Mouse (Mus musculus) right cerebral cortex, adult 18-20 months (tissue): ENCODE measurements at regions not wholly inside any gene's neighbourhood (a gene's known extent, or its start where the extent isn't known, plus 50 kb on each side); places are given as distances from the start of the nearest gene placed in this dataset.

ENCODE experiments used
- DNase-seq: peaks from one replicate; pipeline ENCODE4 v3.0.0; 2022; ENCODE audit warnings: mixed read lengths

DNA sequence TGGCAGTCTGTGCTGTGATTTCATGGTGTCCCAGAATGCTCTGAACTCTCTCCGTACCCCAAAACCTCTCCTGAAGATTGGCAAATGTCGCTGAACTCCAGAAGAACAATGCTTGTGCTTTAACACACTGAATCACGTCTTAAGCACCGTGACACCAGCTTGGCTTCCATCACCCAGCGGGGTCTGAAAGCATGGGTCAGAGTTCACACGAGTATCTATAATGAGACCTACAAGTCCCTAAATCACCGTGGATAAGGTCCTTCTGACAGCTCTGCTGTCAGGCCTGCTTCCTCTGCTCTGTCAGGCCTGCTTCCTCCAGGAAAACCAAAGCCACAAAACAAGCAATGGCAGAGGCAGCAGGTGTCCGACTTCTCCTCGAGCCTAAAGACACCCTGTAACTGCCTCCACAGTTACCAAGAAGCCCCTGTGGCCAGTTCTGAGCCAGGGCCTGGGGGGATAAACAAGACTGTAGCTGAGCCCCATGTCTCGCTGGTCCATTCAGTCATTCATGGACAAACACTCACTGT is 229.1 kb upstream of the A430005L14Rik start:
- DNase-seq = no peak

DNA sequence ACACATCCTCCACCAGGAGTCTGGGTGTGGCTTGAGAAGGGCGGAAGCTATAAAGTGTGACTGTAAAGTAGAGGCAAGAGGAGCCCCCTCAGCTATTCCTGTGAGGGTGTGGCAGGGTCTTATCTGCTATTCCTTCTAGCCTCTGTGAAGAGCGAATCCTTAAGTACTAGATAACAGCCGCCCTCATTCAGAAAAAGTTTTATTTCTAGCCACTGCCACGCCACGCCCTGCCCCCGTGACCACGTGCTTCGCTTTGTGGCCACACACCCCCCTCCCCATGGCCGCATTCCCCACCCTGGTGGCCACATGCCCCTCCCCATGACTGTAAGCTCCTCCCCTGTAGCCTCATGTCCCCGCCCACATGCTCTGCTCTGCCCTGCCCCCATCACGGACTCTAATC is 218.9 kb upstream of the A430005L14Rik start:
- no peak for DNase-seq

DNA sequence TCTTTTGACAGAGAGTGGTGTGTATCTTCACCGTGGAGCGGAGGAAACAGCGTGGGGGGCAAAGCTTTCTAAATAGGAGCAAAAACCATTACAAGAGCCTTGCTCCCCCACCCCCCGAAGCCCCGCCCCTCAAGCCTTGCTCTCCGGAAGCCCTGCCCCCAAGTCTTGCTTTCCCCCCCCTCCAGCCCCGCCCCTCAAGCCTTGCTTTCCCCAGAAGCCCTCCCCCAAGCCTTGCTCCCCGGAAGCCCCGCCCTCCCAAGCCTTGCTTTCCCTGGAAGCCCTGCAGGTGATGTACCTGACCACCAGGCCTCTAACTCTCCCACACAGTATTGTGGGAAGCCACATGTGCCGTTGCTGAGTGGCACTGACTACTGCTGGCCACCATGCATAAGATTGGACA is 214.8 kb upstream of the A430005L14Rik start:
- no peak for DNase-seq

DNA sequence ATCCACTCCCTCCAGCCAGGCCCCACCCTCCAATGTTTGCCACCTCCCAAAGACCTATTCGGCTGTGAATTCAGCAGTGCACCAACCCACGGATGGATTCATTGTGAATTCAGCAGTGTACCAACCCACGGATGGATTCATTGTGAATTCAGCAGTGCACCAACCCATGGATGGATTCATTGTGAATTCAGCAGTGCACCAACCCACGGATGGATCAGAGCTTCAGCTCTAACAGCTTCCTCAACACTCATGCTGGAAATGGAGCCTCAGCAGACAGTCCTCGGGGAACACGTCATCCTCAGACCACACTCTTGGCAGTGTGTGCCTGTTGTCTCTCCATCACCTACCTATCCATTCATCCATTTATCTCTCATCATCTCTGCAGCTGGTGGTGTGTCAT is 204.2 kb upstream of the A430005L14Rik start:
- DNase-seq = peak; percentile 60

DNA sequence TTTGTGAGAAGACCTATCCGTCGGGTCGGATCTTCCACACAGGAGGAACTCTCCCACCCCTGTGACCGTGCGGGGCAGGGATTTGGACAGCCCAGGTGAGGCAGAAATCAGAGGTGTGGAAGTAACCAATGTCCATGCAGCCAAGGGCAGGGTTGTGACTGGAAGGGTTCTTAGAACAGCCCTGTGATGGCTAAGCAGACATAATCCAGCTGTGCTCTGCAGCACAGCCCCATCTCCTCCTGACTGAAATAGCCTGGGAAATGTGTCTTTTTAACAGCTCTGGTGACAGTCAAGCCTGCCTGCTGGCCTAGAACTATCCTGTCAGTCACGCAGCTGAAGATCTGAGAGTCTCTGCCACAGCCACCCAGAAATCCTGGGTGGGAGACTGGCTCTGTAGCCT is 198.7 kb upstream of the A430005L14Rik start:
- DNase-seq = no peak

DNA sequence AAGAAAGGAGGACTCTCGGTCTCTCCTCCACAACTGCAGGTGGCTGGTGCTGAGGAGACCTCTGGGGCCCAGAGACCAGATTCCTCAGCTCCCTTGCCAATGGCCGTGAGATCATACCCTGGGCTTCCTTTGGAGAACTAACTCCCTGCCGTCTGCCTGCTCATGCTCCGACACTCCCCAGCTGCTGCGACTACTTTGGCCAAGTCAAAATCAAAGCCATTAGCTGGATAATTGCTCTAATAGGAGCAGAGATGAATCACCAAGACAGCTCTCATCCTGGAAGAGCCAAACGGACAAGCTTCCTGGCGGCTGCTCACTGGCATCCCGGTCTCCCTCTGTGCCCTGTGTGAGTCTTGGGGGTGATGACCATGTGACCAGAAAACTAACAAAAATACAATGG is 198.3 kb upstream of the A430005L14Rik start:
- DNase-seq = no peak

DNA sequence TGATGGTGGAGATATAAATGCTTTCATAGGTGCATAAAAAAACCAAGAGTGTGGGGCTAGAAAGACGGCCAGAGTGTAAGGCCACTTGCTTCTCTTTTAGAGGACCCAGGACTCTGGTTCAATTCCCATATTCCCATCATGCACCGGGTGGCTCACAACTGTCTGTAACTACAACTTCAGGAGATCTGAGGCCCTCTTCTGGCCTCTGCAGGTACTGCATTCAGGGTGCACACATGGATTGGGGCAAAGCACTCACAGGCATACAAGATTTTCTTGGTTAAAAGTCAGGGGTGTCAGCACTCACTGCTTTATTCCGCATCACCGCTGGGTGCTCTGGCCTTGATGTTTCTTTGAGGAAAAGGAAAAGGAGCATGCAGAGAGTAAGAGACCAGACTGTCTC is 196.1 kb upstream of the A430005L14Rik start:
- DNase-seq = no peak

DNA sequence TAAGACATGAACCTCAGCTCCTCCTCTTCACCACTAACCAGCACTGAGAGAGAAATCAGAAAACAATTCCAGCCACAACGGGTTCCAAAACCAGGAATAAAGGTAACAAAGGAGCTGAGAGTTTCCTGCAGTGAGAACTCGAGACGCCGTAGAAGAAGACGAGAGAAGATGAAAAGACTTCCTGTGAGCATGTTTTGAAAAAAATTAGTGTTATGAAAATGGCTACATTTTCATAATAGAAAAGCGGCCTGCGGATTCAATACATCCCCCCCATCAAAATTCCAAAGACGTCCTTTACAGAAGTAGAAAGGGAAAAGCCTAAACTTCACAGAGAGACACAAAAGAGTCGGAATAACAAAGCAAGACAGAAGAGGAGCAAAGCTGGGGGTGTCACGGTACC is 193.6 kb upstream of the A430005L14Rik start:
- DNase-seq = no peak

DNA sequence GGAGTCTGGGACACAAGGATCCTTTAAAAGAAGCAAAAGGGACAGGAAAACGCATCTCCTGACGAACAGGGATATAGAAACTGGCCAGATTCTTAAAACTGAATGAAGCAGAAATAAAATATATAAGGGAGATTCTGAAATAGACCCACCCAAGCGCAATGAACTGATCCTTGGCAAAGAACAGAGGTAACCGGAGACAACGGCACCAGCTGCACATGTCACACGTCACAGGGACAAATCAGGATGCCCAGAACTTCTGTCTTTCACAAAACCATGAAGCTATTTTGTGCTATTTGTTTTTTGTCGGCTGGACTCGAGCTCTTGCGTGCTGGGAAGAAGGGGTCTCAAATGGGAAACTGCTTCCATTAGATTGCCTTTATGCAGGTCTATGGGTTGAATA is 189.3 kb upstream of the A430005L14Rik start:
- no peak for DNase-seq

DNA sequence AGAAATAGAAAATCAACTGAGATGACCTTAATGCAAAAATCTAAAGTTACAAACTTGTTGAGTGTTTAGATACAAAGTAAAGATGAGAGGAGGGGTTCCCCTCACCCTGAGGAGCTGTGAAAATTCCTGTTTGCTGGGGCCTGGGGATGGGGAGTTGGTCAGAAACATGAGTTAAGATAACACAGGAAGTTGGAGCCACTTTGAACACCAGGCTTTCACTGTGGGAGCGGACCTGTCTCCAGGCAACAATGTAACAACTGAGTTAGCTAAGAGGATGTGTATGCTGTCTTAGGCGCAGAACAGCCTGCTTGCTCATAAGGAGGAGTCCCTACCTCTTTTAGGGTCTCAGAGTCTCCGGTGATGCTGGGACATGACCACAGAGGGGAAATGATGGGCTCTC is 188.7 kb upstream of the A430005L14Rik start:
- no peak for DNase-seq

DNA sequence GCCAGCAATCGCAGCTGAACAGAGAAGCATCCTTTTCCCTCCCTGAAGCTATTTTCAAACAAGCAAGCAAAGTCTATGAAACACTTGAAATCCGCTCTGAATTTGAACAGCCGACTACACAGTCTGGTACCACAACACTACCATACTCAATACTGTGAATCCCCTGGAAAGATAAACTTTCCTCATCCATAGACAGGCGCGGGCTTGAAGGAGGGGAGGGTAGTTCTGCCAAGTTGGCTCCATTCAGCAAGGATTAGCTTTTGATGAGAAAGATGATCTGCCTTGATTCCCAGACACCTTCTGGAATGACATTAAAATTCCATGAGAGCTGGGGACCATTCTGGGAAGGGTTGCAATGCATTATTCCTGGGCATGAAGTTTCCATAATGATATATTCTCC is 186.4 kb upstream of the A430005L14Rik start:
- no peak for DNase-seq

DNA sequence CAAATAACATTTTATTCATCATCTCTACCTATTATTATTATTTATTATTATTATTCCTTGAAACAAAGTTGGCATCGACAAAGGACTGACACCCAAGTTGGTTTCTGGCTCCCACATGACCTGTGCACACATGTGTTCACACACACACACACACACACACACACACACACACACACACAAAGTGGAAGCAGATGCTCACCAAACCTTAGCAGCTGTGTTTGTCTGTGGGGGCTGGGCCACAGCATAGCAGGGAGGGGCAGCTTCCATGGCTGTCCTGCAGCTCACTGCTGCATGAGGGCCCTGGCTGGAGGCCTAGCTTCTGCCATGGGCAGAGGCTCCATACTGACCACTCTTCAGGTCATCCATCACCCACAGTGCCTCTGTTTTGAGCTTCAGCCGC is 176.5 kb upstream of the A430005L14Rik start:
- DNase-seq = no peak

DNA sequence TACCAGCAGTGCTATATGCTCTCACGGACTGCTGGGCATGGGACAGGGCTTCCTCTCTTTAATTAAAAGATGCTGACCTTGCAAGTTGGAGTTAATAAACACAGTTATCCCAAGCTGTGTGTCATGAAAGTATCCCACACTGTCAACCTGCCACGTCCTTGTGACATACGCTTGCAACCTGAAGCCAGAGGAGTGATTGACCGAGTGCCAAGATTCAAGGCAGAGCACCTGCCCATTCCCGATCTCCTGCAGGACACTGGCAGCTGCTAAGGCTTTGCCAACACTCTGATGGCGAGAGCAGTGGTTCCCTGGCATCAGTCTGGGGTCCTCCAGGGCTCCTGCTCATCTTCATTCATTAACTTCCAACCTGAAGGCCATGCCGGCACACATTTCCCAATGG is 175.8 kb upstream of the A430005L14Rik start:
- DNase-seq = no peak

DNA sequence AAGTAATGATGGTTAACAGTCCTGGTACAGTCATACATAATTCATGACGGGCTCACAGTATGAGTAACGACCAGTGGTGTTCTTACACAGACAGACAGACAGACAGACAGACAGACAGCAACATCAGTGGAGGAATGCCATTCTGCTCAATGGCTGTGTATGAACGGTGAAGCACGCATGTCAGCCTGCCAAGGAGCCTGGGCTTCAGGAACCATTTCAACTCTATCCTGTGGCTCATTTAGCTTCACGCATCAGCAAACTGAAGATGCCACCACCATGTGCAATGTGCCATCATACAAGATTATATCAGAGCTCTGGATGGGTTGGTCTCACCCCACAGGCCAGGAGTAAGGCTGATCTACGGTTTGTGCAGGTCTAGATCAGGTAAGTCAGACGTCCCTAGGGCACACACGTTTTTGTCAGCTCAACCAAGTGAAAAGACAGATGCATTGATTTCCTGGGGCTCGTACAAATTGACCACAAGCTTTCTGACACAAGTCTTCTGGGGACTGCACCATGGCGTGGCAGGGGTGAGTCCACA is 175.0 kb upstream of the A430005L14Rik start:
- DNase-seq = no peak

DNA sequence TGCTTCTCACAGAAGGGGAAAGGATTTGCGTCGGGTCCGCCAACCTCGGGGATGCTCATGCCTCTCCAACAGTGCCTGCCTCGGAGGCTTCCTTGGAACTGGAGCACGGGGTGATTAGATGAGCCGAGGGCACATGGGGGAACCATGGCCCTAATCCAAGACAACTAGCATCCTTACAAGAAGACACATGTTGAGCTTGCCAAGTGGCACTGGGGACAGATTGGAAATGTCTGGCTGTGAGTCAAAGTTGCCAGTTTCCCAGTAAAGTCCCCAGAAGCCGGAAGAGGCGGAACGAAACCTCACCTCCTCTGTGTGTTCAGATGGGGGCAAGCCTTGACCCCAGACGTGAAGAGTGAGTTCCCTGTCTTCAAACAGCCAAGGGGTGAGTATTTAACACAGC is 172.6 kb upstream of the A430005L14Rik start:
- DNase-seq = no peak

DNA sequence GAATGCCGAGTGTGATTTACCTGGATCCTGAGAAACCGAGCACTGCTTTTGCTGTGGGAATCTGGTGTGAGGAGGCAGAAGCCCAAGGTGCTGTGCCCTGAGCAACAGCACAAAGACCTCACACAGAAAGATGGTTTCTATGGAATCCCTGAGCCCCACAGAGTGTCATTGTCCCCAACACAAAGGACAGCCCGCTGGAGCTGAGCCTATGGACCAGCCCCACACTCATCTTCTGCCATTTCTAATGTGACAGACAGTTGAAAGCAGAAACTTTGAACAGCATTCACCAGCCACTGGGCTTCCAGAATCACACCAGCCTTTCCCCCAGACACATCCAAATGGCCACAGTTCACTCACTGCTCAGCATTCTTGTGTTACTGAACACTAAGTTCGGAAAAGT is 171.5 kb upstream of the A430005L14Rik start:
- no peak for DNase-seq

DNA sequence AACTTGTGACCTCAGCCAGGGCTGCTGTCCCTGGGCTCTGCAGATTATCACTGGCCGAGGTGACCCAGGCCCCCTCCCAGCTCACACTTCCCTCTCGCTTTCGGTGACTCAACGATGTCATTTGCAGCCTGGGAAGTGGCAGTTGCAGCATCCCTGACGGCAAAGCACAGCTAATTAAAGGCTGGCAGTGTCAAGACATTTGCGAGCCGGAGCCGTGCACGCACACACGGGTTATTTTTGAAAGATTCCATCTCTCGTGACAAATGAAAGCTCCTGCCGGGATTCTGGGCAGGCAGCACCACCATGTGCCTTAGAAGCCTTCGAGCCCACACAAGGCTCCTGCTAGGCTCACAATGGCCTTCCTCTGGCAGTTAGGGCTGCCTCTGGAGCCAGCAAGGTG is 164.7 kb upstream of the A430005L14Rik start:
- peak; percentile 9 for DNase-seq

DNA sequence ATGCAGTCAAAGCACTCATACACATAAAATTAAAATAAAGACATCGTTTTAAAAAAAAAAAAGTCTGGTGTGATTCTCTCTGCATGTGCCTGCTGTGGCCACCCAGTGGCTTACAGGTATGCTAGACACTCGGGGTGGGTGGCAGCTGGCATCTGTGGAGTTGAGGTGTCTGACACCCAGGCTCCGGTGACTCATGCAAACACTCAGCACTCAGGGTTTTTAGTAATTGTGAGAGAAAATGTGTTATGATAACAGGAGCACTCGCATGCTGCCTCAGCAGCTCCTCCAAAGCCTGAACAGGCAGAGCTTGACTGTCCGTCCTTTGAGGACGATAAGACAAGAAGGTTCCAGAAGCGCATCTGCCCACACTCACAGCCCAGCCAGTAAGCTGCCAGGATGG is 159.0 kb upstream of the A430005L14Rik start:
- DNase-seq = peak; percentile 66

DNA sequence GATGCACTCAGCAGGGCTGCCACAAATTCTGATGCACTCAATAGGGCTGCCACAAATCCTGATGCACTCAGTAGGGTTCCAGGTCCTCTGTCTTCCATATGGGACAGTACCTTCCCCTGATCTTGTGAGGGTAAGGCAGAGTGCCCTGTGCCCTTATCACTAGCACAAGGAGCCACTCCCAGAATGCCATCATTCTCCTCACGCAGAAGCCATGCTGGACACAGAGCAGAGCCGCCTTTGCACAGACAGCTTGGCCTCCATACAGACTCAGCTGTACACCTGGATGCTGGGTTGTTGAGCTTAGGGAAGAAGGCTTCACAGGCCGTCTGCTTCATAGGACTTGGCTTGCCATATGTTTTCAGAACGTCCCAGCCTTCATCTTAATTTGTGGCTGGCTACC is 151.3 kb upstream of the A430005L14Rik start:
- DNase-seq = no peak

DNA sequence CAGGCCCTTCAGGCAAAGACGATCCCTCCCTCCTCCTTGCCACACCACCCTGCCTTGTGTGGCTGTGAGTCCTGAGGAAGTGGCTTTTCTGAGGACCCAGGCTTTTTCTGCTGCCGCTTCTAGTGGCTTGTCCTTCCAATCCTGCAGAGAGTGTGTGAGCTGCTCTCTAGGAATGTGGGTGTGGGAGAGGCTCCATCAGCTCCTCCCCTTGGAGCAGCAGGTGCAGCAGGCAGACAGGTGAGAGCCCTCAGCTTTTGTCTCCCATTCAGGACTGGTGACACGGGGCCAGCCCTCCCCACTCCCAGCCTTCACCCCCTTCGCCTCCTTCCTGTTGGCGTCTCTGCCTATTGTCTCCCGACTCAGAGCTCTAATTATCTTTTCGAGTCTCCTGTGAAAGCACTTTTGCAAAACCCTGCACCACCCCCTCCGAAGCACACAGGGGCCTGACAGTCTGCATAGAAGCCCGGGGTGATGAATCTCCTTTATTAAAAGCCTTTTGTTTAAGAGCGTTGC is 150.8 kb upstream of the A430005L14Rik start:
- peak; percentile 17 for DNase-seq

DNA sequence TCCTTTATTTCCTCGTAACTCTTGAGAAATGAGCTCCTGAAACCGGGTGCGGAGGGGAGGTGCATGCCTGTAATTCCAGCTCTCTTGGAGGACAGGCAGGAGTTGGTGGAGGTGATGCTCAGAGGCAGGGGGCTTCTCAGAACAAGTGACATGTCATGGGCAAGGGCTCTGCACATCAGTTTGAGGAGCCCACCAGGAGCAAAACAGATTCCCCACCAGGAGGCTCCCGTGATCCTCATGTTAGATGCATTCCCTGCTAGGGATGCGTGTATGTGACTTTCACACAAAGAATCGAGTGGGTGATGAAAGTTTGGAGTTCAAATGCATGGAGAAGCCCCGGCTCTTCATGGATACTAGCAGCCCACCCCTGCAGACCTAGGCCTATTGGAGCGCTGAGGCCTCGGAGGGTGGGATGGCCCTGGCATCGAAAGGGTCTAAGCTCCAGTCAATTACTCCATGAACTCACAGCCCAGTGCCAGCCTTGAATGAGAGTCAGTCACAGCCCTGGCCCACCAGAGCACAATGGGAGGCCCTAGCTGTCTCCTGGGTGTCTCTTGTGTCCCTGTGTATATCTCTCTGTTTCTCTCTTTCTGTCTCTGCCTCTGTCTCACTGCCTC is 150.1 kb upstream of the A430005L14Rik start:
- DNase-seq = no peak

DNA sequence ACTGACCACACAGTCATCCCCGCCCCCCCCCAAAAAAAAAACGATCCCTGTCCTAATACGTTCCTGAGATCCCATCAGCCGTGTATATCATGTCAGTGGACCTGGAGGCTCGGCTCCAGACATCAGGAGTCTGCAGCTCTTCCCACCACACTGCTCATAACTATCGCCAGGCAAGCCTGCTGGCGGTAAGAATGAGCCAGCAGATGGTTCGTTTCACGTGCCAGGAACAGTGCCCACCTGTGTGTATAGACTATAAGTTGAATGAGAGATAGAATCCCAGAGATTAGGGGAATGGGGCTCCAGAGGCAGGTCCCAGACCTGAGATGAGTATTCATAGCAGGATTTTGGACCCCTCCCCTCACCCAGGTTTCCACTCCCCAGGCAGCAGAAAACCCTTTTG is 144.2 kb upstream of the A430005L14Rik start:
- DNase-seq = no peak

DNA sequence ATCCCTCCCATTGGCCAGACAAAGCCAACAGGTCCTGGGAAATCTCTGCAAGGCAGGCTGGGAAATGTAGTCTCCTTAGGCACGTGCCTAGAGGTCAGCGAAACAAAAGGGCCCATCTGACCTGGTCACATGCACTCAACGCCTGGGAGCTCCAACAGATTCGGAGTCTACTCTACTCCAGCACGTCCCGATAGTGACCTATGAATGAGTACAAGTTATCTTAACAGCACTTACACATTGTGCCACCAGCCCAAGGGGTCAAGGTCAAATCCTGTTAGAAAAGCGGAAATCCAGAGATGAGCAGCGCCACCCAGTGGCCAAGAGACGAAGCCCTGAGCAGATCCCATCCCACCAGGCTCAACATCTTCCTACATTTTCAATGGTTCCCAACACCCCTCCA is 129.1 kb upstream of the A430005L14Rik start:
- peak; percentile 13 for DNase-seq

DNA sequence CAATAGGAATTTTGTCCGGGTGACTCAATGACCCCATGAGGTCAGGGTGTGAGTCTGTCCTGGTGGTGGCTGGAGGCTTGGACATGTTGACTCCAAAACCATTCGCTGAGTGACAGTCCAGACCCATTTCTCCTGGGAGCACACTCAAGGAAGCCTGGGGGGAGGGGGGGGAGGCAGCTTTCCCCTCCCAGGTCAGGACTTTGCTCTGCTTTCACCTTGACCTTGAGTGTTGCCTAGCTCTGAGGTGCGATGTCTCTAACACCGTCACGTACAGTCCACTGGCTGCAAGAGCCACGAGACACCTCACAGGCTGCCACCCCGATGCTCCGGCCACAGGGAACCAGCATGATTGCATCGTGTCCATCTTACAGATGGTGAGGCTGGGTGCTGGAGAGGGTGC is 127.3 kb upstream of the A430005L14Rik start:
- no peak for DNase-seq

DNA sequence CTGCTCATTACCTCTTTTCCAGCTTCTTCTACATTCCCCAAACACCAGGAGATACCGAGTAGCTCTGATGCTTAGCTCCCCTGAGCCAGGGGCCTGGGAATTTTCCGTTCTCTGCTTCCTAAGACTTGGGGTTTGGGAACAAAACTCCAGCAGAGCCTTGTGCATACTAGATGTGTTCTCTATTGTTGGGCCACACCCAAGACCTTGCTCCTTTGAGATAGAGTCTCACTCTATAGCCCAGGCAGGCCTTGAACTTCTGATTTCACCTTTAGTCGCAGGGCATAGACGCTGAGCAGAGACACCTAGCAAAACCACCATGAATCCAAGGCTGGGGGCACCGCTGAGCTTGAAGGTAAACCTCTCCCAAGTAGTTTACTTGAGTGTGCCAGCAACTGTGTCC is 126.5 kb upstream of the A430005L14Rik start:
- no peak for DNase-seq
